Mouse (Mus musculus) kidney, adult 2 months (tissue): ENCODE data around the gene Chd1. TPM values are rescaled to one million over a fixed set of nuclear protein-coding genes. Genes with fewer than 3 reads are reported as not detected.
"Not testable (repeated sequence)": the region's sequence is repeated elsewhere in the genome, so short reads cannot be mapped to it uniquely, and the experiment has no call there.

Experiments
- DNase-seq: peaks from one replicate; pipeline ENCODE4 v3.0.0; 2021
- H3K27ac ChIP-seq: fragments of 200-500 bp; 2 replicates; pipeline ENCODE4 v1.5.1; 2012; ENCODE audit warnings: low read depth, low read length, control low read depth, inconsistent platforms; ENCODE audit not compliant: insufficient read depth
- H3K27me3 ChIP-seq: fragments of 200-500 bp; replicated peaks from 2 replicates; pipeline ENCODE4 v1.6.1; 2012; ENCODE audit warnings: mild to moderate bottlenecking, moderate library complexity, low read length, inconsistent platforms; ENCODE audit not compliant: control insufficient read depth, insufficient read depth
- H3K36me3 ChIP-seq: fragments of 200-500 bp; 2 replicates; pipeline ENCODE4 v1.6.1; 2012; ENCODE audit warnings: mild to moderate bottlenecking, moderate library complexity, low read length, inconsistent platforms; ENCODE audit not compliant: control insufficient read depth, insufficient read depth
- H3K4me1 ChIP-seq: fragments of 200-500 bp; 2 replicates; pipeline ENCODE4 v1.6.1; 2011; ENCODE audit warnings: low read length; ENCODE audit not compliant: control insufficient read depth, insufficient read depth
- H3K4me3 ChIP-seq: fragments of 200-500 bp; 2 replicates; pipeline ENCODE4 v1.5.1; 2011; ENCODE audit warnings: mild to moderate bottlenecking, low read depth, low read length, control low read depth; ENCODE audit not compliant: insufficient read depth
- CTCF ChIP-seq: fragments of 200-500 bp; conservative IDR thresholded peaks from 2 replicates; pipeline ENCODE4 v1.5.1; 2011; ENCODE audit warnings: low read depth, mild to moderate bottlenecking, control low read depth, low read length, moderate library complexity, mixed read lengths; ENCODE audit not compliant: insufficient read depth, insufficient read length
- POLR2A ChIP-seq: fragments of 200-500 bp; IDR thresholded peaks from one replicate; pipeline ENCODE4 v1.6.1; 2011; ENCODE audit warnings: low read depth, low read length, control low read depth
- WGBS: fragments of 180-500 bp; shearing (Covaris S2); methylation state at CpG from one replicate; pipeline ENCODE4 v1.1.7; 2018; 5-methylcytosine and 5-hydroxymethylcytosine counted together
- polyA plus RNA-seq: library from polyadenylated mRNA; depleted of rRNA; stranded (reverse); fragments of >200 nt; gene quantifications from 2 replicates; pipeline ENCODE4 v1.2.3, GENCODE M21; 2012

Chd1 gene
- polyA plus RNA-seq, 1 experiment: 3.9 TPM

DNA sequence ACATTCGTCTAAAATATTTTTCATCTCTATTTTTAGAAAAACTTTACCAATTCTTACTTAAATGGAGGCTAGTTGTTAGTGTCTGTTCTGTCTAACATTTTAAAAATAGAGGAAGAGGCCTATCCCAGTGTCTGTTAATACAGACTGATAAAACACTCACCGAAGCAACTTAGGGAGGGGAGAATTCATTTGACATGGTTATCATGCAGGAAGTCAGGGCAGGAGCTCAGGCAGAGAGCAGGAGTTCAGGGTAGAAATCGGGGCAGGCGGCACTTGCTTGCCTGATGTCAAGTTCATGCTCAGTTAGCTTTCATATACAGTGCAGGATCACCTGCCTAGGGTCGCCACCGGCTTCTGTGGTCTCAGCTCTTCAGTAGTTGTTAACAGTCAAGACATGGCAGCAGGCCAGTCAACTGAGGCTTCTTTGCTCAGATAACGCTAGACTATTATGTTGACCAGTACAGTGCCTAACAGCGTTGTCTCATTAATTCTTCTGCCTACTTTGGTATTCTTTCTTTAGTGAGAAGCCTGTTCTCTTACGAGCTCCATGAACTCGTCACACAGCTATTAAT is 32.7 kb downstream of the Chd1 start:
- H3K4me3 ChIP-seq: no peak overlapping the region
- no peak for TF ChIP-seq CTCF
- no peak for TF ChIP-seq POLR2A
- no peak overlapping the region for H3K27ac ChIP-seq
- no peaks in the 10 kb centered on the region for H3K27me3 ChIP-seq
- WGBS: 90% methylated on average over 10 of the region's 10 CpGs
- peaks cover 8% of the 10 kb centered on the region for H3K36me3 ChIP-seq
- DNase-seq: no peak
- no peaks in the 10 kb centered on the region for H3K4me1 ChIP-seq

DNA sequence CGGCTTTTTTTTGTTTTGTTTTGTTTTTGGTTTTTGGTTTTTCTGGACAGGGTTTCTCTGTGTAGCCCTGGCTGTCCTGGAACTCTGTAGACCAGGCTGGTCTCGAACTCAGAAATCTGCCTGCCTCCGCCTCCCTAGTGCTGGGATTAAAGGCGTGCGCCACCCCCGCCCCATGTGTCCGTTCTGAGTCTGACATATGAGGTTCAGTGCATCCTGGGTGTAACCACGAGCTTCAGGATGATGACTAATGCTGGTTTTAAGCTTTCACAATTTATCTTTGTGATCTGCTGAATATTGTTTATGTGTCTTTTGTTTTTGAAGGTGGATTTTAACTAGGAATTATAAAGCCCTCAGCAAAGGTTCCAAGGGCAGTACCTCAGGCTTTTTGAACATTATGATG is 37.1 kb downstream of the Chd1 start:
- Histone ChIP-seq H3K27me3 (no peaks in the 10 kb centered on the region), H3K36me3 (peaks cover 4% of the 10 kb centered on the region; the same call in 1 of the 2 replicates), H3K27ac (no peak overlapping the region), H3K4me3 (no peak overlapping the region), H3K4me1 (no peaks in the 10 kb centered on the region)
- TF ChIP-seq CTCF: no peak
- TF ChIP-seq POLR2A: no peak
- DNase-seq: no peak
- WGBS: 83% methylated on average over 8 of the region's 8 CpGs

DNA sequence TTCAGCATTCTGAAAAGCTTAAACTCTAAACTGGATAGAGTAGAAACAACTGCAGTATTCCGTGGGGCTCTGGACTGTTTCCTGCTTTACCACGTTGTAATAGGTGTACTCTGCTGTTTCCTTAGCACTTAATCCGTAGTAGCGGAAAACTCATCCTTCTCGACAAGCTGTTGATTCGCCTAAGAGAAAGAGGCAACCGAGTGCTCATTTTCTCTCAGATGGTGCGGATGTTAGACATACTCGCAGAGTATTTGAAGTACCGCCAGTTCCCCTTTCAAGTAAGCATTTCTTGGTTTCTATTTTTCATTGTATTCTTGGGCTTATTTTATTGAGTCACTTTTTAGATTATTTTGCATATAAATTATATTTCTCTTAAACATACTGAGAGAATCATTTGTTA is 38.2 kb downstream of the Chd1 start:
- Histone ChIP-seq H3K4me3 (no peak overlapping the region), H3K4me1 (no peaks in the 10 kb centered on the region), H3K27ac (no peak overlapping the region), H3K36me3 (peaks cover 6% of the 10 kb centered on the region; the same call in 1 of the 2 replicates), H3K27me3 (no peaks in the 10 kb centered on the region)
- no peak for DNase-seq
- WGBS: 92% methylated on average over 10 of the region's 10 CpGs
- TF ChIP-seq CTCF (no peak), POLR2A (no peak)

DNA sequence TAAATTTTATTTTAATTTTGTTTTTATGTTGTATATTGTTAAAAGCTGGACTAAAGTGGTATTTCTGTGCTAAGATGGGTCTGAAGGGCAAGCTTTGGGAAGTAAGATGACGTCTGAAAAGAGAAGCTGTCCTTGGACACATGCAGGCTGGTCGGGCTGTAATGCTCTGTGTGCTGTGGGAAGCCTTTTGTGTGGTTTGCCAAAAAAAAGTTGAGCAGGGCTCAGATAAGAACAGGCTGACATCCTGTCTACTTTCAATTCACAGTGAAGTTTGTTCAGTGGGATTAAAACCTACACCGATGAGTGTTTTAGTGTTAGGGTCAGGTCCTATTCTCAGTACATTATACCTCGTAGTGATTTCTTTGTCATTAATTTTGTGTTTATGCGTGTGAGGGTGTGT is 38.6 kb downstream of the Chd1 start:
- Histone ChIP-seq H3K27ac (no peak overlapping the region), H3K4me3 (no peak overlapping the region), H3K36me3 (peaks cover 5% of the 10 kb centered on the region; the same call in 1 of the 2 replicates), H3K4me1 (no peaks in the 10 kb centered on the region), H3K27me3 (no peaks in the 10 kb centered on the region)
- WGBS: 85% methylated on average over 5 of the region's 5 CpGs
- TF ChIP-seq CTCF: no peak
- TF ChIP-seq POLR2A: no peak
- no peak for DNase-seq

DNA sequence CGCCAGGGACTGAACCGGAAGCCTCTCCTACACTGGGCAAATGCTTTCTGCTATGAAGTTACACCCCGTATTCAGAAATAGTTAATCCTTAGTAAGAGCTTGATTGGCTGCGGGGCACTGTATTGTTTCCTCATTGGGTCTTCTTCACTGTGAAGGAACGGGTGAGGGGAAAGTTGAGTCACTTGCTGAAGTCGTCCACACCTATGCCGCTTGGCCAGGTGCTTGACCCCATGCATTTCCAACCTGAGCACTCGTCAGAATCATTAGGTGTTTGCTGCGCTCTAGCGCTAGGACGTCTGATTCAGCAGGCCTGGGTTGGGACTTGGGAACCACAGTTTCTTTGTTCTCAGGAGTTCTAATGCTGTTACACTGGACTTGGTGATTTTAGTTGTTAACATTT is 41.9 kb downstream of the Chd1 start:
- H3K36me3 ChIP-seq: peaks cover 10% of the 10 kb centered on the region

DNA sequence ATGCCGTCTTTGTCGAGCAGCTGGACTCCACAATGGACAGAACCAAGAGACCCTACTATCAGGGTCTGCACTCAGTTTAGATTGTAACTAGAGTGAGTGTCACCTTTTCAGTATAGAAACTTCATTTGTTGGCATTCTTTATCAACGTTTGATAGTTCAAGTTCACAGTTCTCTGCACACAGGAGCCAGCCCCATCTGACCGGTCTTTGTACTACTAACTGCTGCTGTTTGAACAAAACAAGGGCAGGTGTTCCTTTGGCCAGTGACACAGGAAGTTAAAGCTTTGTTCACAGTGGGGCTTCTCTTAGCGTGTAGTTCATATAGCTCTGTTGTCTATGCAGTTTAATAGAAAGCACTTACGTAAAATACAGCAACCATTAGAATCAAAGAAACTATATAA is 43.3 kb downstream of the Chd1 start:
- no peak for DNase-seq
- Histone ChIP-seq H3K27me3 (no peaks in the 10 kb centered on the region), H3K36me3 (peaks cover 9% of the 10 kb centered on the region), H3K27ac (no peak overlapping the region), H3K4me3 (no peak overlapping the region), H3K4me1 (no peaks in the 10 kb centered on the region)
- WGBS: 85% methylated on average over 6 of the region's 6 CpGs
- TF ChIP-seq POLR2A (no peak), CTCF (no peak)

More for the DNA sequence above, 41.9 kb downstream of the Chd1 start:
- Histone ChIP-seq H3K4me3 (no peak overlapping the region), H3K4me1 (no peaks in the 10 kb centered on the region), H3K27me3 (no peaks in the 10 kb centered on the region), H3K27ac (no peak overlapping the region)
- DNase-seq: no peak
- no peak for TF ChIP-seq POLR2A
- WGBS: 76% methylated on average over 11 of the region's 11 CpGs

DNA sequence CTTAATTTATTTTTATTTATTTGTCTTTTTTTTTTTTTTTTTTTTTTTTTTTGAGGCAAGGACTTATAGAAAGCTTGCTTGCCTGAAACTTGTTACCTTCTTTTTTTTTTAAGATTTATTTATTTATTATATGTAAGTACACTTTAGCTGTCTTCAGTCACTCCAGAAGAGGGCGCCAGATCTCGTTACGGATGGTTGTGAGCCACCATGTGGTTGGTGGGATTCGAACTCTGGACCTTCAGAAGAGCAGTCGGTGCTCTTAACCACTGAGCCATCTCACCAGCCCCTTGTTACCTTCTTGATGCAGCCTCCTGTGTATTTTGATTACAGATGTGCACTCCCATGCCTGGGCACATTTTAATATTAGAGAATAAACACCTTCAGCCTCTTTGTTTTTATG is 46.5 kb downstream of the Chd1 start:
- H3K4me1 ChIP-seq, DNase-seq, H3K27ac ChIP-seq, H3K27me3 ChIP-seq, H3K4me3 ChIP-seq: not testable (repeated sequence)
- peaks cover 11% of the 10 kb centered on the region for H3K36me3 ChIP-seq
- 88% methylated on average over 5 of the region's 5 CpGs for WGBS

DNA sequence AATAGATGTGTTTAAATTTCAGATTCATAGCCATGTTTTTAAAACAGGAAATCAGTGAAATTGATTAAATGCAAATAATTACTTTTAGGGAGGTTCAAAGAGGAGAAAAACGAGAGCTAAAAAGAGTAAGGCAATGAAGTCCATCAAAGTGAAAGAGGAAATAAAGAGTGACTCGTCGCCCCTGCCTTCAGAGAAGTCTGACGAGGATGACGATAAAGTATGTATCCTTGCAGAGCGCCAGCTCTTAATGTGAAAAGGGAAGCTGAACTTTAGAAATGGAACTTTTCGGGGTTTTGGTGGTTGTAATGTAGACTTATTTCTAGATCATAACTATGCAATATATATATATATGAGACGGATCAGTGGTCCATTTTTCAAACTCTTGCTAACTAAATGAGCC is 56.4 kb downstream of the Chd1 start:
- TF ChIP-seq CTCF (no peak), POLR2A (no peak)
- Histone ChIP-seq H3K4me3 (no peak overlapping the region), H3K27me3 (no peaks in the 10 kb centered on the region), H3K36me3 (peaks cover 2% of the 10 kb centered on the region), H3K4me1 (no peaks in the 10 kb centered on the region), H3K27ac (no peak overlapping the region)
- DNase-seq: no peak
- WGBS: 83% methylated on average over 8 of the region's 8 CpGs
